Mouse (Mus musculus): Measurements from ENCODE around the gene Degs1.

DNA sequence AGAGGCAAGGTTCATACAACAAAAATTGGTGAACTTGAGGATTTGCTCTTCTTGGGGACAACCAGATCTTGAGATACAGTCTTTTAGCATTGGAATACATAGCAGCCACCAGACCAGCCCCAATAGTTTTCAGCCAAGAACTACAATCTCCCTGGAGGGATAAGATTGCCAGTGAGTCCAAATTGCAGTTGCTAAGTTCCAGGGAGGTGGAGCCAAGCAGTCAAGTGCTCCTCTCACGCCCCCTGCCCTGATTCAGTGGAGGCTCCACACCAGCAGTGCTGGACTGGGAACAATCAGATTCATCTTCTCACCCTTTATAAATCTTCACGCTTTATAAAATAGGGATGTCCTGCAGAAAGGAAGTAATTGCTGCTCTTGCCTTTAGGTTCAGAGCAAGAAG, 7.2 kb upstream of the Degs1 start:
- no peak for TF ChIP-seq POLR2A (IDR thresholded peaks at IDR 0.05; ENCODE audit: borderline replicate concordance, extremely low read depth, insufficient read depth, insufficient read length, poor library complexity, severe bottlenecking)
- TF ChIP-seq CTCF (IDR thresholded peaks at IDR 0.05; ENCODE audit: borderline replicate concordance, extremely low read depth, insufficient read depth, insufficient read length), result no peak

All from brain, embryonic 14.5 days (tissue).